In genomic region chr13:93676864-93677263, GRCm38 (mm10) we compare ENCODE assay signal across 8 mouse cellular contexts. TPM values are rescaled to one million over a fixed set of nuclear protein-coding genes. Genes with fewer than 3 reads are reported as not detected.
"Had no signal": no experiment of that assay in that cellular context is flagged by ENCODE, and none has a peak within 500 bp of the region (broad histone marks: within the 10 kb centered on the region; RNA-seq: fewer than 3 reads in every experiment).

No protein-coding gene starts in this region.

- DNase-seq: kidney, adult 18-20 months; kidney, postnatal 10 days; lung, embryonic 14.5 days; lung, postnatal 14 days; thymus, postnatal 36 days had no signal

RNA-seq across cellular contexts. Expression of gene Dmgdh, which starts 2.6 kb away (rescaled TPM):
- total RNA-seq: monocyte, adult 5-6 weeks; neutrophil, adult 5-6 weeks had no signal

RNA-seq across cellular contexts. Expression of gene Bhmt2, which starts 2.8 kb away (rescaled TPM):
- total RNA-seq: monocyte, adult 5-6 weeks; neutrophil, adult 5-6 weeks had no signal

RNA-seq across cellular contexts. Expression of gene Bhmt, which starts 39.1 kb away (rescaled TPM):
- total RNA-seq: layer of hippocampus, adult 8-10 months; monocyte, adult 5-6 weeks; neutrophil, adult 5-6 weeks had no signal
